Mouse (Mus musculus) forebrain, embryonic 11.5 days (tissue): ENCODE measurements around the gene Gramd1b. TPM values are rescaled to one million over a fixed set of nuclear protein-coding genes. Genes with fewer than 3 reads are reported as not detected.

Experiments
- ATAC-seq: fragments of 200-750 bp; cut with Nextera tagmentation; replicated peaks from 2 replicates; pipeline ENCODE4 v1.8.0; 2017; ENCODE audit warnings: moderate TSS enrichment; ENCODE audit not compliant: low FRiP score
- DNase-seq: peaks from one replicate; pipeline ENCODE4 v3.0.0-alpha.2; 2017; ENCODE audit warnings: low spot score
- H3K27ac ChIP-seq: fragments of 300-500 bp; sonication (generic); 2 replicates; pipeline ENCODE4 v1.5.1; 2014; ENCODE audit warnings: low read depth, low read length
- H3K27me3 ChIP-seq: fragments of 300-500 bp; sonication (generic); 2 replicates; pipeline ENCODE4 v1.6.1; 2014; ENCODE audit warnings: mild to moderate bottlenecking, low read length, mixed read lengths; ENCODE audit not compliant: control insufficient read depth, insufficient read depth
- H3K36me3 ChIP-seq: fragments of 300-500 bp; sonication (generic); 2 replicates; pipeline ENCODE4 v1.6.1; 2014; ENCODE audit warnings: mild to moderate bottlenecking, low read length, moderate library complexity, mixed read lengths; ENCODE audit not compliant: control insufficient read depth, insufficient read depth
- H3K4me1 ChIP-seq: fragments of 300-500 bp; sonication (generic); replicated peaks from 2 replicates; pipeline ENCODE4 v1.6.1; 2014; ENCODE audit warnings: low read length, mixed read lengths; ENCODE audit not compliant: control insufficient read depth, insufficient read depth
- H3K4me2 ChIP-seq: fragments of 300-500 bp; sonication (generic); 2 replicates; pipeline ENCODE4 v1.6.1; 2014; ENCODE audit warnings: low read depth, mild to moderate bottlenecking, low read length, moderate library complexity, mixed read lengths; ENCODE audit not compliant: severe bottlenecking
- H3K4me3 ChIP-seq: fragments of 300-500 bp; sonication (generic); 2 replicates; pipeline ENCODE4 v1.5.1; 2014; ENCODE audit warnings: low read depth, low read length
- H3K9ac ChIP-seq: fragments of 300-500 bp; sonication (generic); 2 replicates; pipeline ENCODE4 v1.6.1; 2014; ENCODE audit warnings: low read length
- H3K9me3 ChIP-seq: fragments of 300-500 bp; sonication (generic); 2 replicates; pipeline ENCODE4 v1.6.1; 2016; ENCODE audit warnings: low read length, mixed read lengths; ENCODE audit not compliant: control insufficient read depth
- WGBS: fragments of 180-500 bp; shearing (Covaris S2); extraction: QIAGEN DNeasy Blood & Tissue Kit; methylation state at CpG from one replicate; pipeline ENCODE4 v1.1.7; 2014; 5-methylcytosine and 5-hydroxymethylcytosine counted together
- polyA plus RNA-seq: library from polyadenylated mRNA; unstranded; fragments of >200 nt; fragmentation: Nextera tagmentation; extraction: Ambion mirVana; gene quantifications from 2 replicates; pipeline ENCODE4 v1.2.1, GENCODE M21; 2014

The Gramd1b gene
- polyA plus RNA-seq, 1 experiment from 2014 or later: 3.9 TPM

GRCm38 (mm10) chr9:40457448-40457847, 73.7 kb downstream of the Gramd1b start:
- 76% methylated on average over 5 of the region's 5 CpGs for WGBS
- Histone ChIP-seq H3K4me1 (peaks cover 8% of the 10 kb centered on the region; the same call in 1 of the 2 replicates), H3K27ac (no peak overlapping the region), H3K9ac (no peak overlapping the region), H3K4me2 (no peak overlapping the region), H3K36me3 (no peaks in the 10 kb centered on the region), H3K27me3 (peaks cover 14% of the 10 kb centered on the region), H3K9me3 (no peaks in the 10 kb centered on the region), H3K4me3 (no peak overlapping the region)
- DNase-seq: no peak
- ATAC-seq: no peak

GRCm38 (mm10) chr9:40456191-40456590, 75.0 kb downstream of the Gramd1b start:
- H3K4me3 ChIP-seq: peak overlapping the region; percentile 57
- DNase-seq (peak; percentile 75), ATAC-seq (peak; percentile 91)
- WGBS: under 1% methylated on average over 7 of the region's 7 CpGs
- H3K4me1 ChIP-seq: peaks cover 8% of the 10 kb centered on the region; the same call in 1 of the 2 replicates
- peaks cover 14% of the 10 kb centered on the region for H3K27me3 ChIP-seq
- H3K4me2 ChIP-seq: peak overlapping the region; percentile 98
- H3K27ac ChIP-seq: no peak overlapping the region
- no peaks in the 10 kb centered on the region for H3K9me3 ChIP-seq
- peak overlapping the region; percentile 36; the same call in 1 of the 2 replicates for H3K9ac ChIP-seq
- no peaks in the 10 kb centered on the region for H3K36me3 ChIP-seq

GRCm38 (mm10) chr9:40455336-40456185, 75.6 kb downstream of the Gramd1b start:
- Histone ChIP-seq H3K4me3 (peak overlapping the region; percentile 57), H3K4me1 (peaks cover 8% of the 10 kb centered on the region; the same call in 1 of the 2 replicates), H3K36me3 (no peaks in the 10 kb centered on the region), H3K27ac (no peak overlapping the region), H3K27me3 (peaks cover 14% of the 10 kb centered on the region), H3K4me2 (peak overlapping the region; percentile 98), H3K9ac (peak overlapping the region; percentile 36), H3K9me3 (no peaks in the 10 kb centered on the region)
- DNase-seq (peak; percentile 75), ATAC-seq (peak; percentile 65)
- under 1% methylated on average over 77 of the region's 77 CpGs for WGBS

- ATAC-seq (peak; percentile 15; the same call in 1 of the 2 replicates), DNase-seq (no peak)
- 5% methylated on average over 8 of the region's 8 CpGs for WGBS
- Histone ChIP-seq H3K4me1 (peaks cover 8% of the 10 kb centered on the region; the same call in 1 of the 2 replicates), H3K27me3 (peaks cover 14% of the 10 kb centered on the region), H3K9ac (peak overlapping the region; percentile 36), H3K4me3 (peak overlapping the region; percentile 57), H3K36me3 (no peaks in the 10 kb centered on the region), H3K4me2 (peak overlapping the region; percentile 98), H3K9me3 (no peaks in the 10 kb centered on the region), H3K27ac (no peak overlapping the region)
These were observed 76.2 kb downstream of the Gramd1b start for GRCm38 (mm10) chr9:40455020-40455335.

- Histone ChIP-seq H3K9ac (no peak overlapping the region), H3K9me3 (no peaks in the 10 kb centered on the region), H3K4me1 (peaks cover 8% of the 10 kb centered on the region; the same call in 1 of the 2 replicates), H3K36me3 (no peaks in the 10 kb centered on the region), H3K4me2 (no peak overlapping the region), H3K27ac (no peak overlapping the region), H3K27me3 (peaks cover 14% of the 10 kb centered on the region), H3K4me3 (no peak overlapping the region)
- 90% methylated on average over 6 of the region's 6 CpGs for WGBS
- ATAC-seq: no peak
- no peak for DNase-seq
These were observed 77.3 kb downstream of the Gramd1b start for GRCm38 (mm10) chr9:40453889-40454288.

GRCm38 (mm10) chr9:40452208-40452607, 79.0 kb downstream of the Gramd1b start:
- DNase-seq (no peak), ATAC-seq (no peak)
- H3K27me3 ChIP-seq: peaks cover 14% of the 10 kb centered on the region
- no peak overlapping the region for H3K4me3 ChIP-seq
- peaks cover 8% of the 10 kb centered on the region; the same call in 1 of the 2 replicates for H3K4me1 ChIP-seq
- no peak overlapping the region for H3K9ac ChIP-seq
- no peaks in the 10 kb centered on the region for H3K9me3 ChIP-seq
- 66% methylated on average over 5 of the region's 5 CpGs for WGBS
- H3K36me3 ChIP-seq: no peaks in the 10 kb centered on the region
- H3K4me2 ChIP-seq: no peak overlapping the region
- H3K27ac ChIP-seq: no peak overlapping the region

- no peaks in the 10 kb centered on the region for H3K9me3 ChIP-seq
- no peak overlapping the region for H3K27ac ChIP-seq
- 69% methylated on average over 5 of the region's 5 CpGs for WGBS
- no peak overlapping the region for H3K4me2 ChIP-seq
- DNase-seq (no peak), ATAC-seq (no peak)
- no peaks in the 10 kb centered on the region for H3K36me3 ChIP-seq
- peaks cover 11% of the 10 kb centered on the region for H3K27me3 ChIP-seq
- H3K4me1 ChIP-seq: peaks cover 2% of the 10 kb centered on the region; the same call in 1 of the 2 replicates
- H3K9ac ChIP-seq: no peak overlapping the region
- no peak overlapping the region for H3K4me3 ChIP-seq
These were observed 80.4 kb downstream of the Gramd1b start for GRCm38 (mm10) chr9:40450776-40451175.

- H3K9ac ChIP-seq: no peak overlapping the region
- no peak overlapping the region for H3K4me3 ChIP-seq
- no peak overlapping the region for H3K4me2 ChIP-seq
- no peak overlapping the region for H3K27ac ChIP-seq
- H3K9me3 ChIP-seq: no peaks in the 10 kb centered on the region
- H3K36me3 ChIP-seq: no peaks in the 10 kb centered on the region
- H3K4me1 ChIP-seq: peaks cover 2% of the 10 kb centered on the region; the same call in 1 of the 2 replicates
- ATAC-seq (no peak), DNase-seq (no peak)
- WGBS: 63% methylated on average over 7 of the region's 7 CpGs
- H3K27me3 ChIP-seq: peaks cover 11% of the 10 kb centered on the region
These were observed 80.8 kb downstream of the Gramd1b start for GRCm38 (mm10) chr9:40450417-40450714.
